Mouse (Mus musculus) kidney, adult 2 months (tissue): Measurements from ENCODE around the gene Soat2.

Experiments
- CTCF ChIP-seq: fragments of 200-500 bp; conservative IDR thresholded peaks from 2 replicates; pipeline ENCODE4 v1.5.1; 2011; ENCODE audit warnings: low read depth, mild to moderate bottlenecking, control low read depth, low read length, moderate library complexity, mixed read lengths; ENCODE audit not compliant: insufficient read depth, insufficient read length
- POLR2A ChIP-seq: fragments of 200-500 bp; IDR thresholded peaks from one replicate; pipeline ENCODE4 v1.6.1; 2011; ENCODE audit warnings: low read depth, low read length, control low read depth

DNA sequence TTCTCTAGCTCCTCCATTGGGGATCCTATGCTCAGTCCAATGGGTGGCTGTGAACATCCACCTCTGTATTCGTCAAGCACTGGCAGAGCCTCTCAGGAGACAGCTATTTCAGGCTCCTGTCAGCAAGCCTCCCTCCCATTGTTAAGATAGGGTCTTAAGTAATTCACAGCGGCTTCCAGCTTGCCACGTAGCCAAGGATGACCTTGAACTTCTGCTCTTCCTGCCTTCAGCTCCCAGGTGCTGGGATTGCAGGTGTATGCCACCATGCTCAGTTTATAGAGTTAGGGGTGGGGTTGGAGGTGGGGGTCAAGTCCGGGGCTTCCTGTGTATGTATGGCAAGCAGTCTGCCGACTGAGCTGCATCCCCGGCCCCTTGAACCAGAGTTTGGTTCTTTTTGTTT is 61.6 kb downstream of the Soat2 start:
- no peak for TF ChIP-seq CTCF
- TF ChIP-seq POLR2A = no peak
